Mouse (Mus musculus) inflammation-experienced regulatory T-cells, adult 6 months (primary cell): ENCODE results near the gene Ltb4r1. TPM values are rescaled to one million over a fixed set of nuclear protein-coding genes. Genes with fewer than 3 reads are reported as not detected.

Experiments used
- ATAC-seq: one replicate; pipeline ENCODE4 v1.8.0; 2017
- polyA plus RNA-seq, 3 experiments: library from polyadenylated mRNA; unstranded; fragments of 100-300 nt; shearing (Covaris generic); gene quantifications; one replicate each; pipeline ENCODE4 v1.2.1; 2017

Ltb4r1 gene
- polyA plus RNA-seq, 3 experiments from 2014 or later, result 0.57 to 16.6 (median 3.8) TPM

DNA sequence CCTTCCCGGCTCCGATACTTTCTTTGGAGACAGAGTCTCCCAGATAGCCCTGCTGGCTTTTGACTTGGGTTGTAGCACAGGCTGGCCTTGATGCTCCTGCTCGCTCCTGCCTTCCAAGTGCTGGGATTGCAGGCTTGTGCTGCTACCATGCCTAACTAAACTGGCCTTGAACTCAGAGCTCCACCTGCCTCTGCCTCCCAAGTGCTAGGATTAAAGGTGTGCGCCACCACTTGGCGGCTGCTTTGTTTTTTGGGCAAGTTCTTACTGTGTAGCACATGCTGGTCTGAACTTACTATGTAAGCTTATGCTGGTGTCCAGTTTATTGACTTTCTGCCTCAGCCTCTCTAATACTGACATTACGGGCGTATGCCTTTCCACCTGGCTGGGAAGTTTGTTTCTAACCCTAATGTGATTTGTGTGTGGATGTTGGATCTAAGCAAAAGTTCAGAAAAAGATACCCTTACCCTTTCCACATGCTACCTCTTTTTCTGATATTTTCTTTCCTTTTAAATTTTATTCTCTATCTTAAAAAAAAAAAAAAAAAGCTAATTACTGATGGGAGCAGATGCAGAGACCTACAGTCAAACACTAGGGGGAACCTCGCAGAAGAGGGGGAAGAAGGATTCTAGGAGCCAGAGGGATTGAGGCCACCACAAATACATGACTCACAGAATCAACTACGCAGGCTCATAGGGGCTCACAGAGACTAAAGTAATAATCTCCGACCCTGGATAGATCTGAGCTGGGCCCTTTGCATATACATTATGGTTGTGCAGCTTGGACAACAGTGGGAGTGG, 18.5 kb upstream of the Ltb4r1 start:
- ATAC-seq, result no peak

DNA sequence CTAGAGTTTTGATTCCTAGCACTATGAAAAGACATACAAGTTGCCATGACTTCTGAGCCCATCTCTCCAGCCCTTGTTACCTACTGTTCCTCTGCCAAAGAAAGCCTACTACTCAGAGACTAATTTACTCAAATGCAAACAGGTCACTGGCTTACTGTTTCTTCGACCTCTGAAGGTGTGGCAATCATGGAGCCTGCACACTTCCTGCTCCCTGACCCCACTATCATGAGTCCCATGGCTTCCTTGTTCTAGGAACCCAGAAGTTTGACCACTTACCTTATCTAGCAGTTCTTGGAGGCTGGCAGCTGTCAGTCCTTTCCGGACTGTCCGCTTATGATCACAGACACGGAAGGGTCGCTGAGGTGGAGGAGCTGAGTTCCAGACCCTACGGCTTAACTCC, 8.2 kb upstream of the Ltb4r1 start:
- no peak for ATAC-seq

DNA sequence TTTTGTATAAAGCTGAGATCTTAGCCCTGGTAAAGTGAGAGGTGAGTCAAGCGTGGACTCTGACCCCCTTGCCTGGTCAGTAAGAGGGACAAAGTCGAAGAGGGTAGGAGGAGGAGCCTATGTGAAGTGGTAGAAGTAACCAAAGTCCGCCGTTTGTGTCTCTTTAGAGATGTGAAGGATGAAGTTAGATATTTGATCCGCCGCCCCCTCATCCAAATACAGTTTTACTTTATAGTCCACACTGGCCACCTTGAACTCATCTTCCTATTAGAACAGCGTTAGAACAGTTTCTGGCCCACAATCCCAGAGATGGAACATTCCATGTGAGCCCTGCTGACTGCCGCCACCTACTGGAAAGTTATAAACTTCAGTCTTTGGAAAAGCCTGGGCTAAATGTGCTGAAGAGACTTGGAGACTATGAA, 7.4 kb upstream of the Ltb4r1 start, which contains the start of gene Cideb:
Gene Cideb (minus strand): TSS at position 96 of the 422 bp plus-strand sequence.
- ATAC-seq, result no peak

- peak; percentile 58 for ATAC-seq
Observed at GRCm38 (mm10) chr14:55760156-55760555, 5.6 kb upstream of the Ltb4r1 start.

- ATAC-seq, result no peak
Observed at GRCm38 (mm10) chr14:55761163-55761562, 4.6 kb upstream of the Ltb4r1 start, which contains the start of gene Ltb4r2. Gene Ltb4r2, plus strand, starts transcription at chr14:55761428.

DNA sequence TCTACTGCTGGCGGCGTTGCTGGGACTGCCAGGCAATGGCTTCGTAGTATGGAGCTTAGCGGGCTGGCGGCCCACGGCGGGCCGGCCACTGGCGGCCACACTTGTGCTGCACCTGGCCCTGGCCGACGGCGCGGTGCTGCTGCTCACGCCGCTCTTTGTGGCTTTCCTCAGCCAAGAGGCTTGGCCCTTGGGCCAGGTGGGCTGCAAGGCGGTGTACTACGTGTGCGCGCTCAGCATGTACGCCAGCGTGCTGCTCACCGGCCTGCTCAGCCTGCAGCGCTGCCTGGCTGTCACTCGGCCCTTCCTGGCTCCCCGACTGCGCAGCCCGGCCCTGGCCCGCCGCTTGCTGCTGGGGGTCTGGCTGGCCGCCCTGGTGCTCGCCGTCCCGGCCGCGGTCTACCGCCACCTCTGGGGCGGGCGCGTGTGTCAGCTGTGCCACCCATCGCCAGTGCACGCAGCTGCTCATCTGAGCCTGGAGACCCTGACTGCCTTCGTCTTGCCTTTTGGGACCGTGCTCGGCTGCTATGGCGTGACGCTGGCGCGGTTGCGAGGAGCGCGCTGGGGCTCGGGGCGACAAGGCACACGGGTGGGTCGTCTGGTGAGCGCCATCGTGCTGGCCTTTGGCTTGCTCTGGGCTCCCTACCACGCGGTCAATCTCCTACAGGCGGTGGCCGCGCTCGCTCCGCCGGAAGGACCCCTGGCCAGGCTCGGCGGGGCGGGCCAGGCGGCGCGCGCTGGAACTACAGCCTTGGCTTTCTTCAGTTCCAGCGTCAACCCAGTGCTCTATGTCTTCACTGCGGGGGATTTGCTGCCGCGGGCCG, 3.6 kb upstream of the Ltb4r1 start:
- no peak for ATAC-seq

DNA sequence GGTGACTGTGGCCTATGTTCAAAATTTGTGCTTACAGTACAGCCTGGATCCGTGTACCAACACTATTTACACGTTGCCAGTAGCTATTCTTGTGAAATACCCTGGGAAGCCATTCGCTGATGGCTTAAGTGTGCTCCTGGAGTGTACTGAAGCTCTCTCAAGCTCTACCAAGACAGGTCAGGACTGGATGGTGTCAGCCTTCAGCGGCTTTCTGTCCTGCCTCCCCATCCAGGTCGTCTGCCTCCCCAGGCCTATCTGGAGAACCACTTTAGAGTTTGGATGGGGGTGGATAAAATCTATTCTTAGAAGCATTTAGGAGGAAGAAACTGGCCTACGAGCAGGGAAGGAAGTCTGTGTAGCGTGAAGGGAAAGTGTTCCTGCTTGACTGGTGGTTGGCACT, 2.6 kb upstream of the Ltb4r1 start:
- ATAC-seq, result no peak

DNA sequence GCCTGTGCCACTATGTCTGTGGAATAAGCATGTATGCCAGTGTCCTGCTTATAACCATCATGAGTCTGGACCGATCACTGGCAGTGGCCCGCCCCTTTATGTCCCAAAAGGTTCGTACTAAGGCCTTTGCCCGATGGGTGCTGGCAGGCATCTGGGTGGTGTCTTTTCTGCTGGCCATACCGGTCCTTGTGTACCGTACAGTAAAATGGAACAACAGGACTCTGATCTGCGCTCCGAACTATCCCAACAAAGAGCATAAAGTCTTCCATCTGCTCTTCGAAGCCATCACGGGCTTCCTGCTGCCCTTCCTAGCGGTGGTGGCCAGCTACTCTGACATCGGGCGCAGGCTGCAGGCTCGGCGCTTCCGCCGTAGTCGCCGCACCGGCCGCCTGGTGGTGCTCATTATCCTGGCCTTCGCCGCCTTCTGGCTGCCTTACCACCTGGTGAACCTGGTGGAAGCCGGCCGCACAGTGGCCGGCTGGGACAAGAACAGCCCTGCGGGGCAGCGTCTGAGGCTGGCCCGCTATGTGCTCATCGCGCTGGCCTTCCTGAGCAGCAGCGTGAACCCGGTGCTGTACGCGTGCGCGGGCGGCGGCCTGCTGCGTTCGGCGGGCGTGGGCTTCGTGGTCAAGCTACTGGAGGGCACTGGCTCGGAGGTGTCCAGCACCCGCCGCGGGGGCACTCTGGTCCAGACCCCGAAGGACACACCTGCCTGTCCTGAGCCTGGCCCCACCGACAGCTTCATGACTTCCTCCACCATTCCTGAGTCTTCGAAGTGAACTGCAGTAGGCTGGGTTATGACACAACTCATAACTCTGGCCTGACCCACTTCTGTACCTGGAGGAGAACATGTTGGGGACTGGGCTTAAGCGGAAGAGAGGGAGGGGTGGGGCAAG, 2.0 kb downstream of the Ltb4r1 start:
- peak; percentile 76 for ATAC-seq

- no peak for ATAC-seq
Observed at GRCm38 (mm10) chr14:55768555-55768954, 2.8 kb downstream of the Ltb4r1 start.

GRCm38 (mm10) chr14:55769087-55769703, 3.4 kb downstream of the Ltb4r1 start:
- no peak for ATAC-seq

DNA sequence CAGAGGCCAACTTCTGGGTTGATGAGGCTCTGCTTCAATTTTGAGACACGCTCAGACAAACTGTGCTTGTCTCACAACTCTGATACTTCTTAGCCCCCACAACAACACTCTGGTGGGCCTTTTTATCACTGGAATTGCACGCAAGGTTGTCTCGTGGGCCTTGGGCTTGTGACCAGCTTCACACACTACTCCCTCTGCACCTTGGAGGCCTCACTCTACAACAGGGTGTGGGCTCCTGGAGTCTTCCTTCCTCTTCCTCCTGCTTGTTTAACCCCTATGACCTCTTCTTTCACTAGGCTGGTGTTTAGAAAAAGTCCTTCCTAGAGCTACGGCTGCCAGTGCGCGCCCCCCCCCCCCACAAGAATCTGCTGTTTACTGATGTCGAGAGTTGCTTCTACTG, 10.9 kb downstream of the Ltb4r1 start:
- no peak for ATAC-seq

- ATAC-seq, result no peak
Observed at GRCm38 (mm10) chr14:55777176-55777575, 11.4 kb downstream of the Ltb4r1 start.

- ATAC-seq, result no peak
Observed at GRCm38 (mm10) chr14:55777806-55778205, 12.0 kb downstream of the Ltb4r1 start.

DNA sequence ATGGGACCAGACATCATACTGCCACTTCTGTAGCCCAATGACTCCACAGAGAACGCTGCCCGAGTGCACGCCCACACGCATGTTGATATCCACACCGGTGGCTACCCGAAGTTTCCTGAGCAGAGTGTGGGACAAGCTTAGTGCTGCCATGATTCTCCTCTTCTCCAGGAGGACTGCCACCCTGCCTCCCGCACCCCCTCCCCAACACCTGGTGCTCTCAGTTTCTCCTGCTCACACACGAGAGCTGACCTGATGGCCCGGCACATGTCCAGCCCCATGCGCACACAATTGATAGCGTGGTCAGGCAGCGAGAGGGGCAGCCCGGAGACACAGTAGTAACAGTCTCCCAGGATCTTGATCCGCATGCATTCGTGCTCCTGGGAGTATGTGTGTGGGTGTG, 12.9 kb downstream of the Ltb4r1 start:
- ATAC-seq, result no peak

- no peak for ATAC-seq
Observed at GRCm38 (mm10) chr14:55779656-55780055, 13.9 kb downstream of the Ltb4r1 start.

DNA sequence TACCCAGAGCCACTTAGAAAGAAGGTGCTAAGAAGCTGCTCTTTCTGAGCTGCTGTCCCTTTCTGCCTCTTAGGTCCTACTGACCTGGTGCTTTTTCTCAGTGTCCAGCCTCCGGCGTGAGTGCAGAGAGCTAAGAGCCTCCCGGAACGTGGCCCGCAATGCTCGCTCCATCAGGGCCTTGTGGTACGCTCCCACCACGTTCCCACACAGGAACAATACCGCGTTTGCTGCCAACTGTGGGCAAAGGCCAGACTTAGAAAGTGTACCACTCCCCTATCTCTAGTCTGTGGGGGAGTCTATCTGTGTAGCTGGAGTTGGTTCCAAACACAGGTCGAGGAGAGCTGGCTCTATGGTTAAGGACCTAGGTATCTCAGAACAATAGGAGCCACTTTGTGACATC, 15.0 kb downstream of the Ltb4r1 start:
- no peak for ATAC-seq

DNA sequence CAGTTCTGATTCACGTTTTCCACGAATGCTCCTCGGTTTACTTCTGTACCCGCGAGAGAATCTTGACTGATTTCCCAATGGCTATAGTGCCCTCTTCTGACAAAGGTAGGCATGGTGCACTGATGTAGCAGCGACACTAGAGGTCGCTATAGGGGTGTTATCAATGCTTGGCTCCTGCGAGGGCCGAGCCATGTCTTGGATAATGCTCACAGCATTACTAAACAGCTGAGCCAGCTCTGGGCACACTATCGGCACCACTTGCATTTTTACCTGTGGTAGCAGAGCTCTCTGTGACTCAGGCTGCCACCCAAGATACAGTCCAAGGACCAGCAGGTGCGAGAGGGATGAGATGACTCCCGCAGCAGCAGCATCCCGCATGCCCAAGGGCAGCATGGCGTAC, 15.5 kb downstream of the Ltb4r1 start:
- peak; percentile 84 for ATAC-seq

DNA sequence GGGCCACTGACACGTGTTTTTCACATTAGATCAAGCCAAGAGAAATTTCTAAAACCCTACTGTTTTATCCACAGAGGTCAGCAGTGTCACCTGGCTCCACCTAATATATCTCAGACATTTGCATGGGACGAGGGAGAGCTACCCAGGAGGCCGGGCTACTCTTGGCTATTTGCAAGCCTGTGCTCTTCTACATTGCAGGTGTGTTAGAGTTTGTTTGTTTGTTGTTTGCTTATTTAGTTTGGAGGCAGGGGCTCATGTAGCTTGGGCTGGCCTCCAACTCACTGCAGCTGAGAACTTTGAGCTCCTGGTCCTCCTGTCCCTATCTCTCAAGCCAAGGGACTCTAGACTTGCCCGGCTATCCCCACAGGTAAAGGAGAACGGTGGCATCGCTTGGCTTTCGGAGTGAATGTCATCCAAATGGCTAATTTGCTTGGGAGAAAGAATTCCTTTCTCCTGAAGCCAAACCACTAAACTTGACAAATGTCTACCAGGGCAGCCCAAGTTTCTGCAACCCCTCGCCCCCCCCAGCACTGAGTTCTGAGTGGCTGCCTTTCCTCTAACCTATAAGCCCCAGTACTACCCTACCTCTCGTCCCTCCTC, 16.7 kb downstream of the Ltb4r1 start:
- ATAC-seq, result no peak

- no peak for ATAC-seq
Observed at GRCm38 (mm10) chr14:55783171-55783957, 17.6 kb downstream of the Ltb4r1 start.

DNA sequence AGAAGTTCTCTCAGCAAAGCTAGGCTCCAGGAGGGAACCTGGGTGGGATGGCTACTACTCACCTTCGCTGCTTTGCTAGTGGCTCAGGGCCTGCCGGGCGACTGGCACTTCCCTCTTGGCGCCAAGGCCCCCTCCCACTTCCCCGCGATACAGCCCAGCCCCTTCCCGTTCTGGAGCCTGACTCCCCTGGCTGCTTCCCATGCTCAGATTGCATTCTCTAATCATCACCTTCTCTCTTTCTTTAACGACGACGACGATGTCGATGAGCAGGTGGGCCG, 18.1 kb downstream of the Ltb4r1 start, which contains the start of gene Adcy4:
Gene Adcy4 (minus strand): TSS at position 138 of the 278 bp plus-strand sequence.
- ATAC-seq, result no peak

DNA sequence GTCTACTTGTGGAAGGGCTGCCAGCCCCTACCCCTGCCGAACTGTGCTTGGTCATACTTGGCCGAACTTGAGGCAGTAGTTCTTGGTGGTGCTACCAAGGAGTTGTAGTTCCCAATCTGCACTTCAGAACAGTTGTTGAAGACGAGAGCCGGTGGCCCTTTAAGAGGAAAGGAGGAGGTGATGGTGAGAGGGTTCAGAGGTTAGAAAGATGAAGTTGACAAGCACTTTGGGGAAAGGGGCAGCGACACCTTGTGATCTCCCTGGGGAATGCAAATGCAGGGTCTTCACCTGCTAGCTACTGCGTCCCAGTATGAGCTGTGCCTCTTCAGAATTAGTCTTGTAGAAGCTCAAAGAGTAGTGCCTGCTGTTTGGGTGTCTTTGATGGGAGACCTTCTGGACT, 19.4 kb downstream of the Ltb4r1 start:
- ATAC-seq, result no peak
